Mouse (Mus musculus): ENCODE data around the gene Pigm.

GRCm38 (mm10) chr1:172364684-172365083 lies 11.7 kb upstream of the Pigm start:
- TF ChIP-seq CTCF (IDR thresholded peaks at IDR 0.05; ENCODE audit: borderline replicate concordance, insufficient read depth, low read depth, low read length) (peak; percentile 71), POLR2A (IDR thresholded peaks at IDR 0.05; ENCODE audit: borderline replicate concordance, insufficient read depth, low read length) (no peak)

All from cerebellum, adult 2 months (tissue).